Mouse (Mus musculus): ENCODE results near the gene Alpk3.
"Not testable (repeated sequence)": the region's sequence is repeated elsewhere in the genome, so short reads cannot be mapped to it uniquely, and the experiment has no call there.

Alpk3 gene

DNA sequence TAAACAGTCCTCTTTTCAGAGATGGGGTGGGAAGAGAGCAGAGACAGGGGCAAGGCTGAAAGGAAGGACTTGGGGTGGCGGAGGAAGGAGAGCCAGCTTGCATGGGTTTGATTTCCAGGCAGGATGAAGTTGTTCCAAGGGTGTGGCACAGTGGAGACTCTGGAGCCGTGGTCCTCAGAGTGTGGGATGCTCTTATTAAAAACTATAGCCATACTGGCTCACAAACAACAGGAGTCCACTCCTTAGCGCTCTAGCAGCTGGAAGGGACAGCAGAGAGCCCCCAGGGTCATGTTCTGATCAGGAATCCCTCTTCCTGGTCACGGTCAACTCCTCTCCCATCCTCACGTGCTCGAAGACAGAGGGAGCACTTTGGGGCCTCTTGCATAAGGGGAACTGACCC lies 76.0 kb downstream of the Alpk3 start:
- no peak for DNase-seq

DNA sequence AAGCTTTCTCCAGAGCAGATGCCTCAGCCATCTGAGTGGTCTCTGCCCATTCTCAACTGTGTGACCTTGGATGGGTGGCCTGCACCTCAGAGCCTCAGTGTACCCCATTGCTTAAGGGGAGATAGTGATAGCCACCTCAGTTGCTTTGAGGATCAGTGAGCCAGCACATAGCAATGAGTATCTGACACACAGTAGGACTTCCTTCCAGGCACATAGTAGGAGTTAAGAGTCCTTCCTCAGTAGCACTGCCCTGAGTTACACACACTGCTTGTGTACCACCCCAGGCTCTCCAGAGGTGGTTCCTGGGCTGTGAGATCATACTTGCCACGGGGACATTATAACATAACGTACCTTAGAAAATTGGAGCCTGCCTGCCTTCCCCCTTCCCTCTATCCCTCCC lies 76.5 kb downstream of the Alpk3 start:
- no peak for DNase-seq

DNA sequence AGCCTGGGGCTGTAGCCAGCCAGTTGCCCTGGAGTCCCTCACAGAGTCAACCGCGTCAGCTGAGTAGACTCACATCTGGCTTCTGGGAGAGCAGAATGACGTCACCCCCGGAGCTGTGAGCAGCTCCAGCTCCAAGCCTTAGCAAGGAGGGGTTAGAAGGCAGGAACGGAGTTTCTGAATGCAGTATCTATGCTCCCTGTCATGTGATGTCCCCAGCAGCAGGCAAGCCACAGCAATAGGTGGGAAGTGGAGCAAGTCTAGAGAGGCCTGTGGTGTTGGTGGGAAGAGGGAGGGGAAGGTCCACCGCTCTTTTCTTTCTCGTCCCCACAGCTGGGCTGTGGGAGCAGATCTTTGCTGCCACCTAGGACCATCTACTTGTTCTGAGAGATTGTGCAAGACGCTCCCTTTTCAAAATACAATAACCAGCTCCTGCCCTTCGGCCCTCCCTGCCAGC lies 77.2 kb downstream of the Alpk3 start:
- DNase-seq, result peak; percentile 73

DNA sequence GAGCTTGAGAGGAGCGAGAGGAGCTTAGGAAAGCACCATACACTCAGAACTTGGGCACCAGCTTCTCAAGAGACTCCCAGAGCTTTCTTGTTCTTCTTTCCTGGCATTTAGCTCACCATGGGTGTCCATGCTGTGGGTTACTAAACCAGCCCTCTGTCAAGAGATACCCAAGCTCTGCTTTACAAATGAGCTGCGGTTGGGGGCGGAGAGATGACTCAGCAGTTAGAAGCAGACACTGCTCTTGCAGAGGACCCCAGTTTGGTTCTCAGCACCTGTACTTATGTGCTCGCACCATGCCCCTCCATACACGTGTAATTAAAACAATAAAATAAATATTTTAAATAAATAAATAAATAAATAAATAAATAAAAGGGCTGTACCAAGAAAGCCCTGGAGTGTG lies 79.9 kb downstream of the Alpk3 start:
- DNase-seq, result no peak

DNA sequence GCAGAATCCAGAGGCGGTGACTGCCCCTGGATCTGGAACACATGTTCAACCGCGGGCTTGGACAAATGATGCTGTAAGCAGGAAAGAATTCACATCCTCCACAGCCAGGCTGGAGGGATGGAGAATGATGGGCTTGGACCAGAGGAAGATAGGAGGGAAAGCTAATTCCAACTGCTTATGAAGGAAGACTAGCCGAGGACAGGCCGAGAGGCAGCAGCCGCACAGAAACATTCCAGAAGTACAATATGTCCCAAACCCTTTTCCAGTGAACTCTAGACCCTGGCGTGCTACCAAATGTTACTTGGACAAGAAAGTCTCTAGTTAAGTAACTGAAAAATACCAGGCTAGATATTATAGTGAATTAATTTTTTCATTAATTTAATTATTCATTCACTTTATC lies 81.7 kb downstream of the Alpk3 start:
- peak; percentile 76 for DNase-seq

DNA sequence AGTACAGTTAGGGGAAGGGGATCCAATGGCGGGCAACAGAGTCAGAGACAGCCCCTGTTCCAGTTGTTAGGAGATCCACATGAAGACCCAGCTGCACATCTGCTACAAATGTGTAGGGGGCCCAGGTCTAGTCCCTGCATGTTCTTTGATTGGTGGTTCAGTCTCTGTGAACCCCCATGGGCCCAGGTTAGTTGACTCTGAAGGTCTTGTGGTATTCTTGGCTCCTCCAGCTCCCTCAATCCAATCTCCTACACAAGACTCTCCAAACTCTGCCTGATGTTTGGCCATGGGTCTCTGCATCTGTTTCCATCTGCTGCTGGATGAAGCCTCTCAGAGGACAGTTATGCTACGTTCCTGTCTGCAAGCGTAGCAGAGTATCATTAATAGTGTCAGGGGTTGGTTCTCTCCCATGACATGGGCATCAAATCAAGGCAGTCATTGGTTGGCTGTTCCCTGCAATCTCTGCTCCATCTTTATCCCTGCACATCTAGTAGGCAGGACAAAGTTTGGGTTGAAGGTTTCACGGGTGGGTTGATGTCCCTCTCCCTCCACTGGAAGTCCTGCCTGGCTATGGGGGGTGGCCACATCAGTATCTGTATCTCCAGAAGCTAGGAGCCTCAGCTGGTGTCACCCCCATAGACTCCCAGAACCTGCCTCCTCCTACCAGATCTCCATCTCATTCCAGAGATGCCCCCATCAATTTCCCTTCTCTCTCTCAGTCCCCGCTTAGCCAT lies 82.4 kb downstream of the Alpk3 start:
- DNase-seq, result no peak

DNA sequence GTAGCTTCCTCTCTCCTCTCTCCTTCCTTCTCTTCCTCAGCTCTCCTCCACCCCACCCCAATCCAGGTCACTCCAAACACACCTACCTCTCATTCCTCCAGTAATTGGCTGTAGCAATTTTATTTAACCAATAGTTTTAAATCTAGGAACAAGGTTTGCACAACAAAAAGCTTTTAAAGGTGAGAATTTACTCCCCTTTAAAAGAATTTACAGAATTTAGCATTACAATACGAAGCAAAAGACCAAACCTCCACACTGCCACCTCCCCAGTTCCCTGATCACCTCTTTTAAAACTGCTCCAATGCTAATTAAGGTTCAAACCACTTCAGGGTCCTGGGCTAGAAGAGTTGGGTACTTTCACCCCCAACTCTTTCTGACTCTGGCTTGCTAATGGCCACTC lies 84.1 kb downstream of the Alpk3 start:
- no peak for DNase-seq

DNA sequence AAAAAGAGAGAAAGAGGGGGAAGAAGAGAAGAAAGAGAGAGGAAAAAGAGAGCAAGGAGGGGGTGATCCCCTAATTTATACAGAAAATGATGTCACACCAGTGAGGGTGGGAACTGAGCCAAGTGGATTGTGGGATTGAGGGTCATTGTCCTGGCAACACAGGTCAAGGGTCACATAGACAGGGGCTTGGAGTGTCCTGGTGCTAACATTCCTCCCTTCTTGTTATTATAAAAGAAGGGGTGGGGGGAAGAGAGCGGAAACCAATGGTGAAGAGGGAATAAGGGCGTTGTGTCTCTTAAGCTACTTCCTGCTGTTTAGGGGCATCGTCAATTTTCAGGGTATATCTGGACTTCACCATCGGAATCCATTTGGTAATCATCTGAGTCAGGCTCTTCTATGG lies 85.7 kb downstream of the Alpk3 start:
- DNase-seq, result not testable (repeated sequence)

DNA sequence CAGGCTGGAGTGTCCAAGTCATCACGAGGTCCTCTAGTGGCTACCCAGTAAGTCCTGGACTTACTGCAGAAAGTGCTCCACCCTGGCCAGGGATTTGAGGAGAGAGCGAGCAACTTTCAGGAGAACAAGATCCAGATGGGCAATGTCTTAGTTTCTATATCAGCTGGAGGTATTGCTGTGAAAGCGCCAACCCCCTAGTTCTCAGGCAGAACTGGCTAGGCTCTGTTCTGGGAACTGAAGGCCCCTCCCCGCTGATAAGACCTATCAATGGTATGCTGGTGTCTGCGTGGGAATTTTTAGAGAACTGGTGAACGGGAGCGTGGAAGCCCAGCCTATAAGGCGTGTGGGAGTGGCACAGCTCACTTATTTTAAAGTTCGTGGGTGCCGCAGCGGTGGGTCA lies 92.4 kb downstream of the Alpk3 start:
- DNase-seq, result no peak

DNA sequence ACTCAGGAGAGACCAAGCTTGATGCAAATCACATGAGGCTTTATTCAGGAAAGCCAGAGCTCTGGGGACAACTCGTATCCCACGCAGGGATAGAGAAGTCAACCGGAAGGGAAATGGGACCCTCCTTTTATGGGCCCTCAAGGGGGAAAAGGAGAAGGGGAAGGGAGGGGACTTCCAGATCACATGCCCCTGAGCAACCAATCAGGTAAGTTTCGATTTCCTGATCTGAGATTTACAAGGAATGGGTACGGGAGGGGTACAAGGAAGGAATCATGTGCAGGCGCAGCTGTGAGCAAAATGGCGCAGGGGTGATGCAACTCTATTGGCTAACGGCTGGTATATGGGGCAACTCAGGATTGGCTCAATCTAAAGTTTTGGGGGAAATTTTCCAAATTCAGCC lies 93.8 kb downstream of the Alpk3 start:
- no peak for DNase-seq

DNA sequence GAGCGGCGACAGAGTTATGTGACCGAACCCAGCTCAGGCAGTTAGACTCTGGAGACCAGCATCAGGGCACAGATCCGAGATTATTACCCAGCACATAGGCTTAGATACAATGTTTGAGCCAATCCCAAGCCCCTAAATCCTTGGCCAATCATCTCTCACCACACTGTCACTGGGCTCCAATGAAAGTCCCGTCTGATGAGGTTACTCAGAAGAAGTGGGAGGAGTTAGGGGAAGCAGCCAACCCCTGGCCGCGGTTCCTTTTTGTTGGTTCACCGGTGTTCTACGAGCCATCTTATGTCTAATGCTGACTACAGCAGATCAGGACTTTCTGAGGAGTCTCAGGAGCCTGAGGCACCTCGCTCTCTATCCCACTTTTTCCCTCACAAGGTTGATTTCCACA lies 94.9 kb downstream of the Alpk3 start:
- DNase-seq, result no peak

DNA sequence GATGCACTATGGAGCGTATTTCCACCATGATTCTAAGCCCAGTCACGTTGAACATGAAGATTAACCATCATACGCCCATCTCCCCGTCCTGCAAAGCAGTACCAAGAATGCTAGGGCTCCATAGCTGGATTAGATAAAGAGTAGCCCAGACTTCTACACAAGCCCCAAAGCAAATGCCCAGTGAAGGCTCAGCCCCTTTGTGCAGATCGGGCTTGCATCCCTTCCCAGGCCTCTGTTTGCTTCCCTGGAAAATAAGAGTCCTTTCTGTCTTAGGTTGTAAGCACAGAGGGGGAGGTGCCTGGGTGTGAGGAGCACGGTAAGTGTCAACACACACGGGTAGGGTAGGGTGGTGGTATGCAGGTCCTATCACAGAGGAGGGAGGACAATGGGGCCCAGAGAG lies 95.4 kb downstream of the Alpk3 start:
- no peak for DNase-seq

DNA sequence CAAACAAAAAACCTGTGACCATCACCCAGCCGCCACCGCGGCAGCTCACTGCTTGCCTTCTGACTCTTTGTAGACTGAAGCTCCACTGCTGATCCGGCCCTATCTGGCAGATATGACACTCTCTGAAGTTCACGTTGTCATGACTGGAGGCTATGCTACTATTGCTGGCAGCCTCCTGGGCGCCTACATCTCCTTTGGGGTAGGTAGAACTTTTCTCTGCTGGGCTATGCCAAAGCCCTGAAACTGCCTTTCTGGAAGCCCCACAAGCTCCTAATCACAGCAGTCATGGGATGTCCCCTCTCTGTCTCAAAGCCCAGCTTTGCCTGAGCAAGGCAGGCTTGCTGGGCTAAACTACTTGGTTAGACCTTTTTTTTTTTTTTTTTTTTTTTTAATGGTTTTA lies 95.9 kb downstream of the Alpk3 start:
- DNase-seq, result no peak

DNA sequence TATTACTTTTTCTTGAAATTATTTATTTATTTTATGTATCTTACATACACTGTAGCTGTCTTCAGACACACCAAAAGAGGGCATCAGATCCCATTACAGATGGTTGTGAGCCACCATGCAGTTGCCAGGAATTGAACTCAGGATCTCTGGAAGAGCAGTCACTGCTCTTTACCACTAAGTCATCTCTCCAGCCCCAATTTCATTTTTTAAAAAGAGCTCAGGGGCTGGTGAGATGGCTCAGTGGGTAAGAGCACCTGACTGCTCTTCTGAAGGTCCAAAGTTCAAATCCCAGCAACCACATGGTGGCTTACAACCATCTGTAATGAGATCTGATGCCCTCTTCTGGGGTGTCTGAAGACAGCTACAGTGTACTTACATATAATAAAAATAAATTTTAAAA lies 96.8 kb downstream of the Alpk3 start:
- not testable (repeated sequence) for DNase-seq

DNA sequence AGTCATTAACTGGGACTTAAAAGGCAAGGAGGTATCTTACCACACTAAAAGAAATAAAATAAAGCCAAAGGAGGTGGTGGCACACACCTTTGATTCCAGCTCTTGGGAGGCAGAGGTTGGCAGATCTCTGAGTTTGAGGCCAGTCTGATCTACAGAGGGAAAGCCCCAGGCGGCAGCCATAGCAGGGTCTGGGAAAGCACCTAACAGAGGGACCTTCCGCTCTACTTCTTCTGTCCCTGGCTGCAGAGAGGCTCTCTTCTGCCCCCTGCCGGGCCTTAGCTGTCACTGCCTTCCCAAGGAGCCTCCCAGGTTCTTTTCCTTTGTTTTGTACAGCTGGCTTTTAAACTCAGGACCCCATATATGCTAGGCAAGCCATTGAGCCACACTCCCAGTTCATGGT lies 97.6 kb downstream of the Alpk3 start:
- DNase-seq, result peak; percentile 74
